Mouse (Mus musculus) megakaryocyte, embryonic 14.5 days (primary cell): ENCODE measurements at regions not wholly inside any gene's neighbourhood (a gene's known extent, or its start where the extent isn't known, plus 50 kb on each side); places are given as distances from the start of the nearest gene placed in this dataset.

Source experiments
- FLI1 ChIP-seq: IDR thresholded peaks from 2 replicates; pipeline ENCODE4 v1.6.1; 2012; ENCODE audit warnings: low read length, inconsistent platforms, mixed read lengths
- GATA1 ChIP-seq: IDR thresholded peaks from 3 replicates; pipeline ENCODE4 v1.6.1; 2012; ENCODE audit warnings: mixed read lengths, low read length, inconsistent platforms, borderline replicate concordance

GRCm38 (mm10) chr5:119398475-119398874 is 272.0 kb upstream of the Tbx3 start:
- no peak for TF ChIP-seq GATA1
- TF ChIP-seq FLI1, result no peak
